Mouse (Mus musculus) retina, postnatal 1 day (tissue): Measurements from ENCODE around the gene Camsap1.

Experiments
- DNase-seq: peaks from one replicate; pipeline ENCODE4 v3.0.0-alpha.2; 2012

The Camsap1 gene

DNA sequence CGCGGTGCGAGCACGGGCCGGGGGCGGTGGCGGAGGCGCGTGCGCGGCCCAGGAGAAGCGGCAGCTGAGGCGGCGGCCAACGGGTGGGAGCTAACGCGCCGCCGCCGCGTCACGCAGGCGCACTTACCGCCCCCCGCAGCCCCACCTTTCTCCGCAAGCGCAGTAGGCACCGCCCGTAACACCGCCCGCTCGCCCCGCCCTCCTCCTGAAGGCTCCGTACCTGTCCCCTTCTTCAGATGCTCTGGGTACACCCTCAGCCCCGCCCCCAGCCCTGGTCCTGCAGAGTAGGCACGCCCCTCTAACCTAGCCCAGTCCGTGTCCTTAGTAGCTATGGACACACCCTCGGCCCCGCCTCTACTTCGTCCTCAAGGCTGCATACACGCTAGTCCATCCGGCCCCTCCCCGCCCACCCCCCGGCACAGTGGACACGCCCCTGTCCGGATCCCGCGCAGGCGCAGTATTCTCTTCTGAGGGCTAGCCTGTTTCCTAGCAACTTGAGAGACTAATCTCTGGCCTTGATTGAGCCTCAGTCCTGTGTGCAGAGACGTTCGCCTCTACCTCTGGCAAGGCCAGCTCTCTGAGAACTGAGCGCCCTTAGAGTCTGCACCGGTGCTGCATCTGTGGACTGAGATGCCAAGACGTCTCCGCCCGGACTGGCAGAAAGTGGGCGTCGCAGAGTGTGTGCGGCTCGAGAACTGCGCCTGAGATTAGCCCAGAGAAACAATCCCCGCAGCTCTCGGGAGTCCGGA is at the start of gene Camsap1:
Gene Camsap1, minus strand, starts transcription at position 124 of the 749 bp plus-strand sequence.
- DNase-seq = peak; percentile 100

DNA sequence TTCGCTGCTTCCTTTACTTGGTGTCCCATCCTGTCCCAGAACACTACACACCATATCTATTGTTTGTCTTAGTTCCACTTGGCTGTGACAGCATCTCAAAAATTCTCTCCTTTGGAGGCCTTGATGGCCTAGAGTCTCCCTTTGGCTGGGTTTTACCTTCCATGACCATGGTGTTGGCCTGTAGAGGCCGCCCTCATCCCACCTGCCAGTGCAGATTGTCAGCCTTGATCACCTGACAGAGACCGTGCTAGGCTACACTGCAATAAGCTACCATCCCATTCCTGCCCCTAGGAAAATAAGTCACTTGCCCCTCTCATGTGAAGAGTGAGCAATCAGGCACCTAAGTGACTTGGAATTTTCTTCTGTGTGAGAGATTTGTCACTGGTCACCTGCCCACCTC is 47.2 kb upstream of the Camsap1 start:
- no peak for DNase-seq

DNA sequence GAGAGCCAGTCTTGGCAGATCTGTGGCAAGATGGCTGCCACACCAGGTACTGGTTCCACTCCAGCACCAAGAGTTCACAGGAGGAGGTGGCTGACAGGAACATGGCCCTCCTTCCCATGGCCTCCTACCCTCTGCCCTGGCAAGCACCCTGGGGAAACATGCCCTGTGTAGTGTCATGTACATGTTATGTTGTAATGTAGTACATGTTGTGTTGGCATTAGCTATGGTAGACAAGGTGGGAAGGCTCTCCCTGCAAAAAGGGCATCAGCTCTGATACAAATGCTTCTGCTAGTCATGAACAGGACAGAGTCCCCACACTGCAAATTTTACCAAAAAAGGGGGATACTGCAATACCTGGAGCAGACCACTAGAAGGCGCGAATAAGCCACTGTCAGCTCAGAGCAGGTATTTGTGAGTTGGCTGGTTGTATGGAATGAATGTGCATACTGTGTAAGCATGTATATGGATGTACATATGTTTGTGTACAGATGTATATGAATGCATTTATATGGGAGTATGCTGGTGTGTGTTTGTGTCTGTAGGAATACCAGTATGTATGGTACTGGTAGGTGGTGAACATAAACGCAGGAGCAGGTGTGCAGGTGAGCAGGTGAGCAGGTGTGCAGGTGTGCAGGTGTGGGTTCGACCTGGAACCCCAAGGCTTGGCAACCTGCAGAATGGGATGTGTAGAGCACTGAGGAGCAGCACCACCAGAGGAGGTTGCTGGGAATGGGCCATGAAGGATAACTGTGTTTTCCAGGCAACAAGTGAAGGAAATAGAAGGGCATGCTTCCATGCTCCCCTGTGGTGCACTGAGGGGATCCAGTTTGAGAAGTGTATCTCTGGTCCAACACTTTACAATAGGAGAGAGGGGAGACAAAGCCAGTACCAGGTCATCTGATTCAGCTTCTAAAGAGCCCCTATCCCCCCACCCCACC is 41.3 kb upstream of the Camsap1 start:
- peak; percentile 63 for DNase-seq

DNA sequence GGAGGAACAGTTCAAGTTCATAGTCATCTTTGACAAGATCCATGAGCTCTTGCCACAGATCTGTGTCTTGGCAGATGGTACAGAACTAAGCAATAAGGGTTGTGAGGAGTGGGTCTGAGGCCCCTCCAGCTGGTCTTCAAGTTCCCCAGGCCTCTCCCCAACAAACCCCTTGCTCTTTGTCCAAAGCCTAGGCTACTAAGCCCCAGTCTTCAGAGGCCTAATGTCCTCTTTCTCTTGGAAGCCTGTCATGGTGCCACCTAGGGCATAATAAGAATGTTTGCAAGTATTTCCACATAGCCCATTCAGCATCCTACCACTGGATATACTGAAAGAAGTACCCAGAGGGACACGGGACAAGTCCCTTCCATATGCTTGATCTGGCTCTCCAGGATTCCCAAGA is 39.5 kb upstream of the Camsap1 start:
- DNase-seq = no peak

DNA sequence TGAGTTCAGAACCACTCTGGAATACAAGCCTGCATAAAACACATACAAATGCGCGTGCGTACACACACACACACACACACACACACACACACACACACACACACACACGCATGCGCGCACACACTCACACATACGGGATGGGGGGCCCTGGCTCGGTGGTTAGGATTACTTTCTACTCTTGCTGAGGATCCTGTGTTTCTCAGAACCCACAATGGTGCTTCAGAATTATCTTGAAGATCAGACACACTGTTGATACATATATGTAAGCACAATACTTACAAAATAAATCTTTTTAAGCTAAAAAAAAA is 39.1 kb upstream of the Camsap1 start:
- no peak for DNase-seq

DNA sequence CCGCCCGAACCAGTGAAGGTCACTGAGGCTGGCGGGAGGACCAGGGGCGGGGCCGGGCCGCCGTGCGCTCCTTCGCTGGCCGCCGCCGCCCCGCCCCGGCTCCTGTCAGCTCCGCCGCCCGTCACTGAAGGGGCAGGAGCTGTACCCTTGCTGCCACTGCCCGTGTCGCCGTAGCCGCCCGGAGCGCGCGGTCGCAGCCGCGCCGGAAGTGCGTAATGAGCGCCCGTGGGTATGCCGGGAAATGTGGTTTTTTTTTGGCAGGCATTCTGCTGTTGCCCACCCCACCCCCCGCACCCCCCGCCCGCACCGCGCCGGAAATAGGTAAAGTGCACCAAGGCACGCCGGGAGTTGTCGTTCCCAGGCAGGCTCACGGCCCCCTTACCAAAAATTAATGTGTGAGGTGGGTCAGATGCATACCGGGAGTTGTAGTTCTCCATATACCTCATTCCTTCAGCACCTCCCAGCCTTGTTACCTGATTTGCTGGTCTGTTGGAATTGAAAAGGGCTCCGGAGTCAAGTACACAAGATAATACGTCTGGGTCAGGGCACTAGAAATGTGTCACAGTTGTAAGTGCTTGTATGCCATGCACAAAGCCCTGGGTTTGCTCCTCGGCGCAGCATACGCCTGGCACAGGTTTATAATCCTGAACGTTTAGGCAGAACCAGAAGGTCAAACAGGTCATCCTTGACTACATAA is 38.6 kb upstream of the Camsap1 start, which contains the start of gene Ubac1:
Gene Ubac1, minus strand, starts transcription at position 187 of the 697 bp plus-strand sequence.
- DNase-seq = peak; percentile 96

DNA sequence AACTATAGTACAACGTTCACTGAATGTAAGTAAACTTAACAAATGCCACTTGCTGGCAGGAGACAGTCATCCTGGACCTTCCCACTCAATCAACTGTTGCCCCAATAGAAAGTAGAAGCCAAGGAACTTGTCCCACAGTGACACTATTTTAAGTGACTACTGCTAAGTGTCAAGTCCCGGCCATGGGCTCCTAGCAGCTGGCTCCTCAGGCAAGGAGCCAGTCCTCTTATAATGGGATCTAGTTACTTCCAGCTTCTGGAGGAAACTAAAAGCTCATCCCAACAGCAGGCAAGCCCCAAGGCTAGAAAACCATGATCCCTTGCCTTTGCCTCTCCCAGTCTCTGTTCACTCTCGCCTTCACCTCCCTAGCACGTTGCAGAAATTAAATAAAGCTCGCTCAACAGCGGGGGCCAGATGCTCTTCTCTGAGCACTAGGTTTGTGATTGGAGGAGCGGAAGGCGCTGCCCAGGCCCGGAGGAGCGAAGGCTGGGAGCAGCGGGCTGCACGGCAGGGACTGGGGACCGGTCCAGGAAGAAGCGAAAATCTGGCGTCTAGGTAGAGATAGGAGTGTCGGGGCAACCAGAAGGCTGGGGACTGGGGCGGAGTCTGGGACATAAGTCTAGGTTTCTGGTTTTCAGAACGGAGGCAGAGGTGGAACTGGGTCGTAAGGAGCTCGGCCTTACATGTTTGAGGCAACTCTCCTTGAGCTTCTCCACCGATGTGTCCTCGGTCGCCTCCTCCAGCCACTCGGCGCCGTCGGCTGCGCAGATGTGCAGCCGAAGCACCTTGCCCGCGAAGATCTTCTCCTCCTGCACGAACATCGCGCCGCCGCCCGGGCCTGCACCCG is 37.9 kb upstream of the Camsap1 start:
- DNase-seq = peak; percentile 53

DNA sequence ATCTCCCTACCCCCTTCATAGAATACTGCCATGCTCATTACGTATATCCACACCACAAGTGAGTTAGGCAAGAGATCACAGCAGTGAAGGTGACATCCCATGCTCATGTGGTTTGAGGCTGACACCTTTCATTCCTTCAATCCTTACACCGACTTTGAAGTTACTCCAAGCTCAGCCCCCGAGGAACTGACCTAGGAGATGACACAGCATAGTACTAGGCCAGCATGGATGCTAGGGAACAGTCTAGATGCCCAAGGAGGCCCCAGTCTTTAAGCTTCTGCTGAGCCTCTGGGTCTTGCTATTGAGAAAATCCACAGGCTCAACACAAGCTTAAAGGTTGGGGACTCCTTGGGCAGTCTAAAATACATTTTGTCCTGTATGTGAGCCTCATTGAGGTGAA is 36.8 kb upstream of the Camsap1 start:
- DNase-seq = no peak

DNA sequence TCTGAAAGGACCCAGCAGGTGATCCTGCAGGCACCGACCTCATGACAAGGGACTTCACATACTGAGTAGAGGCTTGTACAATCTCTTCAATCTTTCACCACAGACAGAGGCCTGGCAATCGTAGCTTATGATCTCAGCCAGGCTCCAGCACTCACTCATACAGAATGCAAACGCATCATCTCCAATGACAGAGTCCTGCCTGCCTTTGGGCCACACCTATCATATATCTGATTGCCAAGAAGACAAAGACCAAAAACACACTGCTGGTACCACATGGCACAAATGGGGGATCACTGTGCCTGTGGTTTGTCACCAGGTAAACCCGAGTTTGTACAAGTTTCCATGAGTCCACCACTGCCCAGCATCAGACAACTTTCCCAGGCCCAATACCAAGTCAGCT is 34.2 kb upstream of the Camsap1 start:
- no peak for DNase-seq

DNA sequence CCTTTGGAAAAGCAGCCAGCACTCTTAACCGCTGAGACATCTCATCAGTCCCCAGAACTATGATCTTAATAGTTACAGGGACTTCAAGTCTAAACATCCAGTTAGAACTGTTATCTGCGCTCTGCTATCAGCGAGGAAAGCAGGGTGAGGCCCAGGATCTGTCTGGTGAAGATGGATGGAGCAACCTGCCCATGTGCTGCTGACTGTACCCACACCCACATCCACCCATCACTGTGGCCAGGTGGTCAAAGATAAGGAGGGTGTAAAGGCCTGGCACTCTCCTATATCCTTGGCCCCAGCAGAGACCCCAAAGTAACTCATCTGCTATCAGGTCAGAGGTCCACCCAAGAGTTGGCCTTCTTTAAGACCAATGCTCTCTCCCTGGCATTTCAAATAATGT is 30.6 kb upstream of the Camsap1 start:
- DNase-seq = no peak

DNA sequence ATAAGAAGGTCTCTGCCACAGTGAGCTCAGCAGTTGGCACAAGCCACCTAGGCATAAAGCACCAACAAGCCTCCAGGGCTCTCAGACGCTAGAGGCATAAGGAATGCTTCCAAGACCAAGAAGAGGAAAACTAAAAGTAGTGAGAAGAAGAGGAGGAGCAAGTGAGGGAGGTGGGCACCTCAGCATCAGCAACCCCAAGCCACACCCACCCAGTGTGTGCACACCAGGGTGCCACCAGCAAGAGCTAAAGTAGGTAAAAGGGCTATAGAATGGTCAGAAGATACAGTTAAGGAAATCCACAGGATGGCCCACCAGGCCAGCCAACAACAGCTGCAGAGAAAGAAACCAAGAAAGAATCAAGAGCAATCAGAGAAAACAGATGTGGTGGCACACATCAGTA is 28.3 kb upstream of the Camsap1 start:
- DNase-seq = no peak

DNA sequence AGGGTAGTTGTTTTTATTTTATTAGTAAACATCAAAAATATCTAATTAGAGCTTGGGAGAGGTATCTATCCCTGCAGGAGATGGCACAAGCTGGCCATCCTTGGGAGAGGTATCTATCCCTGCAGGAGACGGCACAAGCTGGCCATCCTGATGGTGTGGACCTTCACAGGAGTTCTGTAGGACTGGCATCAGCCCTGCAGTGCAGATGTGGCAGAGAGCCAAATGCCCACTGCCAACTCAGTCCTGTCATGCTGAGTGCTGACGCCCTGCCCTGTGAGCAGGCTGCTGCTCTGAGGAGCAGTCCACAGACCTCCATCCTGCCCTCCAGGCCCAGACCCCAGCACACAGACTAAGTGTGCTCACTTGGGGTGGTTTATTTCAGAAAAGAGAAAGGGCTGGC is 18.9 kb upstream of the Camsap1 start:
- DNase-seq = no peak

DNA sequence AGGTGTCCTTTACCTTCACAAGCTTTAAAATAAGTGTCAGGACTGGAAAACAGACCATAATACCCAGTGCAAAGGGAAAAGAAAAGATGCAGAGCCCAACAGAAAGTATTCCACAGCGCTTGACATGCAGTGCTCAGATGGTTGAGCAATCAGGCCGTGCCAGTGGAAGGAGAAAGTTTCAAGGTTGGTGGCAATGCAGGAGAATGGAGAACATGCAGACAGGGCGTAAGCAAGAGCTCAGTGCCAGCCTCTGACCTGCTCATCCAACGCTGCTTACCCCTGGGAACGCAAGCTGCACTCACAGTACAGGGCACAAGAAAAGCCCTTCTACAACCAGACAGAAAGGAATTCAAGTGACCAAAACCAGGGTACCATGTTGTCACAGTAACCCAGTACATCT is 18.1 kb upstream of the Camsap1 start:
- no peak for DNase-seq

DNA sequence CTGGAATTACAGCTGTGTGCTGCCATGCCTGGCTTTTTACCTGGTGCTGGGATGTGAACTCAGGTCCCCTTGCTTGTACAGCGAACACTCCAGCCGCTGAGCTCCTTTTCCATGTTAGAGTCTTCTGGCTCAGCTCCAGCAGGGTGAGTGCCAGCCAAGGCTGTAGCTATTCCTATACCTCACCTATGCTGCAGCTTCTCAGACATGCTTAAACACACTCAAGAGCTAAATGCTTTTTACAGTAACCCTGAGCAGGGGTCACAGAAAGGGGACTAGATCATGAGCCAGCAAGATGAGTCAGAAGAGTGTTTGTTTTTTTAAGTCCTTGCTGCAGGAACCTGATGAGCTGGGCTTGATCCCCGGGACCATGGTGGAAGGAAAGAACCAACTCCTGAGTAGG is 14.6 kb upstream of the Camsap1 start:
- no peak for DNase-seq

DNA sequence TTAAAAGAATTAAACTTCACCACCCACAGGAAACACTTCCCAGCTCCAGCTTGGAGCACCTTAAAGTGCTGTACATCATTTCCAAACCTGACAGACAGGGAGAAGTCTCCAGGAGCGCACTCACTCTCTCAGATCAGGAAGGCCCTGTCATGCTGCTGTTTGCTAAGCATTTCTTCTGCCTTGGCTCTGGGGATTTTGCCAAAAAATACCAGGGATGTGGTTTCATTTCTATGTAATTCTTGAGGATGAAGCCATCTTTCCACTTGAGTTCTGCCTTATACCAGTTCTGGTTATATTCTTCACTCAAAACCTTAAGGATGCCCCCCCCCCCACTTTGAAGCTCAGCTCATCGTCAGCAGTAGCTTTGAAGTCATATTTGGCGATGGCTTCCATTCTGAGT is 11.7 kb upstream of the Camsap1 start:
- DNase-seq = no peak

DNA sequence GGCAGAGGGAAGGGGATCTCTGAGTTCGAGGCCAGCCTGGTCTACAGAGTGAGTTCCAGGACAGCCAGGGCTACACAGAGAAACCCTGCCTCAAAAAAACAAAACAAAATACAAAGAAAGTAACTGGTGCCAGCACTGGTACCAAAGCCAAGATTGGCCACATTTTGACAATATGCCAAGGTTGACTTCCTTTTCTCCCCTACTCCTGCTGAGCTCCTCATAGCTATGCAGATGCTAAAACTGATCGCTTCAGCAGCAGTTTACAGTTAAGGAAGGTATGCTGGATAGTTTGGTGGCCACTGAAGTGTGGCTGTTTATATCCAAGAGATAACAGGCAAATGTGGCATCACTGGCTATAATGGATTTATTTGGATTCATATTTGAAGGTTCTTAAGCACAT is 9.2 kb upstream of the Camsap1 start:
- no peak for DNase-seq

DNA sequence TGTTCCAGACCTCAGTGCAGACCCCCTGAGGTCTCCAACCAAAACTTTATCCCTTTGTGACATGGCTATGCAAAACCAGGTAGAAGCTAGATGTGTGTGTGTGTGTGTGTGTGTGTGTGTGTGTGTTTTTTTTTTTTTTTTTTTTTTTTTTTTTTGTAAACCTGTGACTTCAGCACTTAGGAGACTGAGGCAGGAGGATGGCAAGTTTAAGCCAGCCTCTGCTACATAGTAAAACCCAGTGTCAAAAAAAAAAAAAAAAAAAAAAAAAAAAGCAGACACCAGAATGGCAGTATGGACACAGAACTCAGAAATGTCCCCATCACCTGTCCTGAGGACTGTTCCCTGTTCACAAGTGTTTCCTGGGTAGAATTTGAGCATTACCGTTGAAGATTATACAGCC is 6.6 kb upstream of the Camsap1 start:
- no peak for DNase-seq

DNA sequence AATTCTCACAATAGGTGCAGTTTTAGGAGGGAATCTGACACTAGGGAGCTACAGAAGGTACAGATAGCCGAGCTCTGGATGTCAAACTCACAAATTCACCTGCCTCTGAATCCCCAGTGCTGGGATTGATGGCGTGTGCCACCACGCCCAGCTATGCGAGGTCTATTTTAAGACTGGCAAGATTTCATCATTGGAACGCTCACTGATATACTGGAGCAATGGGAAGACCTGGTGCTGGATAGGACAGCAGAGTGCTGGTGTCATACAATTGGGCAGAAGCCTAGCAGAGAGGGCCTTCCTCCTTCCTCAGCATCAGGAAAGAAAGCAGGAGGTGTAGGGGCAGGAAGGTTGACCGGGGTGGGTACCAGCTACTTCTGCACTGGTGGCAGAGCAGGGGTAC is 4.7 kb upstream of the Camsap1 start:
- no peak for DNase-seq

DNA sequence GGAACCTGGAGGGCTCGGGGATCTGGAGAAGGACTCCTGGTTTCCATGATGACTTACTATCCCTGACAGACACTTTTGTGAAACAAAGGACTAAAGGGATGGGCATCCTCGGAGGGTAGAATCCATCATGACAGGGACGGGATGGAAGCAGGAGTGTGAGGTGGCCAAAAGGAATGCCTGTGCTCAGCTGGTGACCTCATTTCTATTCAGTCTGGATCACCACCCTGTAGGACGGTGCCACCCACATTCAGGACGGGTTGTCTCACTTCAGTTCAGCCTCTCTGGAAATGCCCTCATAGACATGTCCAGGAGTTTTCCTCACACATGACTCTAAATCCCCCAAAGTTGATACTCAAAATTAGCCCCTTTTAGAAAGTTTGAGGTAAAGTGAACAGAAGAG is 3.5 kb upstream of the Camsap1 start:
- peak; percentile 11 for DNase-seq

DNA sequence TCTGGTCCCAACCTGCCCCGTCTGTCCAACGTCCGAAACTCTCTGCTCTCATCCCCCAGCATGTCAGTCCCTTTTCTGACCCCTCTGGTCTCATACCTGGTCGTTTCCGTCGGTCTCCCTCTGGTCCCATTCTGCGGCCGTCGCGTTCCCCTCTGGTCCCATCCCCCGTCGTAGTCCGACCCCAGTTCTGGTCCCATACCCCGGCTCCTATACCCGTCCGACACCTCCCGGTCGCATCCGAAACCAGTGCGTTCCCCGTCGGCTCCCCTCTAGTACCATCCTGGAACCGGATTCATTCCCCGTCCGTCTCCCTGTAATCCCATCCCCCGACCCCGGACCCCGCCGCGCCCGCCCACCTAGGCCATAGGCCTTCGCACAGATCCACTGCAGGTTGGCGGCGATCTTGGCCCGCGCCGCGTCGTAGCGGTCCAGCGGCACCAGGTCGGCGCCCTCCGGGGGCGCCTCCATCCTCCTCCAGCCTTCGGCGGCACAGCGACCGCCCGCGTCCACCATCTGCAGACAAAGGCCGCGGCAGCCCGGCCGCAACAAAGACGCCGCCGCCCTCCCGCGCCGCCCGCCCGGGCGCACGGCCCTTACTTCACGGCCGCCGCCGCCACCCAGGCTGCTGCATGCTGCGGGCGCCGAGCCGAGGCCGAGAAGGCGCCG is 523 bp downstream of the Camsap1 start:
- DNase-seq = no peak

DNA sequence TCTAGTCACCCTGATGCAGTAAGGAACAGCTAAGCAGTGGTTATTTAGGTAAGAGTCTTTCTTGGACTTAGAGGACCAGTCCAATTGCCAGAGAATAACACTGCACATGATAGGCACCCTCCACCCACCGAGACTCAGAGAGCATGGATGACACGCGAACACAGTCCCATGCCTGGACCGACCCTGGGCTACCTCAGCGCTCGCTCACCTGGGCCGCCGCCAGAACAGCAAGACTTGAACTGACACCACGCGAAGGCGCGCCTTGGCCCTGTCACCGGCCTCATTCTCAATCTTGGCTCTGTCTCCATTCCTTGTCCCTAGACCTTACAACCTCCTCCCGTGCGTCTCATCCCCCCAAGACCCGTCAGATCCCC is 1.0 kb downstream of the Camsap1 start:
- DNase-seq = no peak

DNA sequence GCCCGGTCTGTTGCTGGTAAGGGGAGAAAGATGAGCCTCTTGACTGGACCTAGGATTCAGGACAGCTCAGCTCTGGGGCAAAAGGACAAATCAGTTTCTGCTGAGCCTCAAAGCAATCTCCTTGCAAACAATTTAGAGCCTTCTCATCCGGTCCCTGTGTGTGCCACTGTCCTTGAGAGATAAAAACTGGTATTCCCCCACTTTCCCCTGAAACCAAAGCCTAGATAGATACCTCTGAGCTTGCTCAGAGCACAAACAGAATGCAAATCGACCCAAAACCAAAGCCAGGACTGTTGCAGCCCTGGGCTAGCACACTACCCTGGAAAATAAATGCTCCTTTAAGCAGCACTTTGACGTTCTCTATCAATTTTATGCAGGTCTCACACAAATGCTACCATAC is 4.1 kb downstream of the Camsap1 start:
- no peak for DNase-seq
